Mouse (Mus musculus) bone marrow, adult 2 months (tissue): ENCODE measurements around the gene Cog4. TPM values are rescaled to one million over a fixed set of nuclear protein-coding genes. Genes with fewer than 3 reads are reported as not detected.

Experiments used
- H3K27ac ChIP-seq: fragments of 200-500 bp; 2 replicates; pipeline ENCODE4 v1.5.1; 2012; ENCODE audit warnings: low read depth, mild to moderate bottlenecking, control low read depth, inconsistent platforms, low read length; ENCODE audit not compliant: control insufficient read depth, poor library complexity, insufficient read depth
- H3K4me1 ChIP-seq: fragments of 200-500 bp; 2 replicates; pipeline ENCODE4 v1.6.1; 2011; ENCODE audit warnings: low read length; ENCODE audit not compliant: control insufficient read depth, insufficient read depth
- H3K4me3 ChIP-seq: fragments of 200-500 bp; replicated peaks from 2 replicates; pipeline ENCODE3; 2011; ENCODE audit warnings: mild to moderate bottlenecking, low read depth, low read length, control low read depth; ENCODE audit not compliant: control insufficient read depth
- CTCF ChIP-seq: fragments of 200-500 bp; IDR thresholded peaks from 2 replicates; pipeline ENCODE4 v1.5.1; 2011; ENCODE audit warnings: low read length, control low read depth; ENCODE audit not compliant: control insufficient read depth, insufficient read depth
- POLR2A ChIP-seq: fragments of 200-500 bp; IDR thresholded peaks from 2 replicates; pipeline ENCODE4 v1.6.1; 2011; ENCODE audit warnings: low read depth, mild to moderate bottlenecking, control low read depth, low read length, borderline replicate concordance; ENCODE audit not compliant: control insufficient read depth
- WGBS: fragments of 180-500 bp; shearing (Covaris S2); methylation state at CpG from one replicate; pipeline ENCODE4 v1.1.7; 2018; 5-methylcytosine and 5-hydroxymethylcytosine counted together
- polyA plus RNA-seq: library from polyadenylated mRNA; stranded (reverse); fragments of >200 nt; gene quantifications from 2 replicates; pipeline ENCODE4 v1.2.4, GENCODE M21; 2011; ENCODE audit warnings: low replicate concordance; ENCODE audit not compliant: missing spikeins, insufficient read depth, insufficient read length

The Cog4 gene
- polyA plus RNA-seq, 1 experiment: 59.9 TPM

- 50% methylated on average over 2 of the region's 2 CpGs for WGBS
- Histone ChIP-seq H3K4me1 (no peaks in the 10 kb centered on the region), H3K4me3 (no peak overlapping the region), H3K27ac (no peak overlapping the region)
- no peak for TF ChIP-seq POLR2A
- no peak for TF ChIP-seq CTCF
Measured at GRCm38 (mm10) chr8:110809831-110810230, 36.6 kb upstream of the Cog4 start.

GRCm38 (mm10) chr8:110810481-110811065, 35.8 kb upstream of the Cog4 start:
- no peak for TF ChIP-seq POLR2A
- no peak for TF ChIP-seq CTCF
- no peak overlapping the region for H3K27ac ChIP-seq
- 89% methylated on average over 7 of the region's 7 CpGs for WGBS
- H3K4me3 ChIP-seq: no peak overlapping the region
- H3K4me1 ChIP-seq: no peaks in the 10 kb centered on the region

GRCm38 (mm10) chr8:110811116-110811515, 35.3 kb upstream of the Cog4 start:
- no peaks in the 10 kb centered on the region for H3K4me1 ChIP-seq
- TF ChIP-seq CTCF: no peak
- no peak for TF ChIP-seq POLR2A
- WGBS: 90% methylated on average over 3 of the region's 3 CpGs
- no peak overlapping the region for H3K4me3 ChIP-seq
- H3K27ac ChIP-seq: no peak overlapping the region

GRCm38 (mm10) chr8:110811793-110812192, 34.6 kb upstream of the Cog4 start:
- WGBS: 85% methylated on average over 7 of the region's 7 CpGs
- no peak overlapping the region for H3K4me3 ChIP-seq
- no peaks in the 10 kb centered on the region for H3K4me1 ChIP-seq
- H3K27ac ChIP-seq: no peak overlapping the region
- TF ChIP-seq POLR2A (no peak), CTCF (no peak)

- H3K4me1 ChIP-seq: no peaks in the 10 kb centered on the region
Measured at GRCm38 (mm10) chr8:110812349-110813080, 33.9 kb upstream of the Cog4 start.

GRCm38 (mm10) chr8:110813081-110813812, 33.2 kb upstream of the Cog4 start:
- H3K4me3 ChIP-seq: no peak overlapping the region
- WGBS: 76% methylated on average over 7 of the region's 7 CpGs
- H3K27ac ChIP-seq: no peak overlapping the region
- TF ChIP-seq CTCF: no peak
- no peak for TF ChIP-seq POLR2A
- H3K4me1 ChIP-seq: no peaks in the 10 kb centered on the region

More at GRCm38 (mm10) chr8:110812349-110813080, 33.9 kb upstream of the Cog4 start:
- H3K4me3 ChIP-seq: no peak overlapping the region
- TF ChIP-seq POLR2A (no peak), CTCF (no peak)
- WGBS: 90% methylated on average over 7 of the region's 7 CpGs
- no peak overlapping the region for H3K27ac ChIP-seq

GRCm38 (mm10) chr8:110815308-110815707, 31.1 kb upstream of the Cog4 start:
- 75% methylated on average over 3 of the region's 3 CpGs for WGBS
- no peaks in the 10 kb centered on the region for H3K4me1 ChIP-seq
- H3K4me3 ChIP-seq: no peak overlapping the region
- TF ChIP-seq CTCF (no peak), POLR2A (no peak)
- H3K27ac ChIP-seq: no peak overlapping the region

- H3K27ac ChIP-seq: no peak overlapping the region
- no peak for TF ChIP-seq POLR2A
- no peak for TF ChIP-seq CTCF
- no peaks in the 10 kb centered on the region for H3K4me1 ChIP-seq
- 96% methylated on average over 1 of the region's 1 CpGs for WGBS
- H3K4me3 ChIP-seq: no peak overlapping the region
Measured at GRCm38 (mm10) chr8:110816990-110817389, 29.4 kb upstream of the Cog4 start.
